Mouse (Mus musculus) T-cell, adult 2 months (primary cell): ENCODE data around the gene Cxcl10.

Source experiments
- DNase-seq: peaks from one replicate; pipeline ENCODE4 v3.0.0; 2022; ENCODE audit warnings: low spot score

Gene Cxcl10

GRCm38 (mm10) chr5:92318596-92318995 lies 30.1 kb downstream of the Cxcl10 start:
- no peak for DNase-seq

DNA sequence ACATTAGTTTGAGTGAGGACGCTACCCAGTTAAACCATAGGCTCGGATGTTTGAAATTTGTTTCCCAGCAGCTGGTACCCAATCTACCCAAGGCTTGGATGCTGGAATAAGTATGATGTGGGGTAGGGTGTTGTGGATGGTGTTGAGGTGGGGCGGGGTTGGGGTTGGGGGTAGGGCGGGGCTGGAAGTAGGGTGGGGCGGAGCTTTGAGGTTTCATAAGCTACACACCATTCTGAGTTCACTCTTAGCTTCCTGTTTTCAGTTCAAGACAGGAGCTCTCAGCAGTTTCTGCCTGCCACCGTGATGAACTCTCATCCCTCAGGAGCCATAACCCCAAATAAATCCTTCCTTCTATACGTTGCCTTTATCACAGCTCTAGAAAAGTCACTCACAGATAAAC lies 30.6 kb downstream of the Cxcl10 start:
- no peak for DNase-seq

DNA sequence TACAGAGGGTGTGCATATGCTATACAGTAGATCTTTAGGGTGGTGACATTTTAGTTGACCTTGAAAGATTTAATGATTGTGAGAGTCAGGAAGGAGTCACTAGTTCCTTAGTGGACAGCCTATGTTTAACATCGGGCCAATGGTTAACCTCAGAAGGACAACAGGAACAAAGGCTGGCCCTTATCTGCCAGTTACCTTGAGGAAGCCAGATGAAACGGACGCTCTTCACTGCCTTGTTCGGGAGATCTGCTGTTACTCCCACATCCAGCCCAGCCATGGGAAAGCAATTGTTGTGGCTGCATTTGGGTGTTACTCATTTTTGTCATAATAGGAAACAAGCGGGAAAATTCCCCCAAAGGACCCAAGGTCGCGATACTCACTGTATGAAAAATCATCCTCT lies 34.9 kb downstream of the Cxcl10 start:
- no peak for DNase-seq

DNA sequence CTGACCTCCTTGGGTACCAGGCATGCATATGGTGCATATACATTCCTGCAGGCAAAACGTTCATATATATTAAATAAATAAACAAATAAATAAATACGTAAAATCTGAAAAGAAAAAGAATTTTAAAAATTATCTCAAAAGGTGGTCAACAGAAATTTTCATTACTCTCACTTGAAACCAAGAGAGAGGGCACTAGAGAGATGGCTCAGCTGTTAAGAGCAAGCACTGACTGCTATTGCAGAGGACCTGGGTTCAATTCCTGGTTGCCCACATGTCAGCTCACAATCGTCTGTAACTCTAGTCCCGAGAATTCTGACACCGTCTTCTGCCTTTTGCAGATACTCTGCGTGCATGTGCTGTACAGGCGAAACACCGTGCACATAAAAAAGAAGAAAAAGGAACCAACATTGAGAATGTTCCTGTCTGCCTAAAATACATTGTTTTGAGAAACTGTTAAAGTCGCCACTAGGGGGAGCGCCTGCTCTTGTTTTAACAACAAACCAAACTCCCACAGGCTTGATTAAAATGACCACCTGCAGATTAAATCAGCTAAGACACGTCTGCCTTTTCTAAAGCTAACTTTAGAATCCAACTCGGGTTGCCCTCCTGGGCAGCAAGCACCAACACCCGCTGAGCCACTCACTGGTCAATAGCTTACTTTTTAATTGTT lies 36.5 kb downstream of the Cxcl10 start:
- DNase-seq, result peak; percentile 76

- peak; percentile 93 for DNase-seq
Observed at GRCm38 (mm10) chr5:92309681-92310511, 38.8 kb downstream of the Cxcl10 start, which contains the start of gene Sdad1. Gene Sdad1, minus strand, starts transcription at chr5:92310479.

DNA sequence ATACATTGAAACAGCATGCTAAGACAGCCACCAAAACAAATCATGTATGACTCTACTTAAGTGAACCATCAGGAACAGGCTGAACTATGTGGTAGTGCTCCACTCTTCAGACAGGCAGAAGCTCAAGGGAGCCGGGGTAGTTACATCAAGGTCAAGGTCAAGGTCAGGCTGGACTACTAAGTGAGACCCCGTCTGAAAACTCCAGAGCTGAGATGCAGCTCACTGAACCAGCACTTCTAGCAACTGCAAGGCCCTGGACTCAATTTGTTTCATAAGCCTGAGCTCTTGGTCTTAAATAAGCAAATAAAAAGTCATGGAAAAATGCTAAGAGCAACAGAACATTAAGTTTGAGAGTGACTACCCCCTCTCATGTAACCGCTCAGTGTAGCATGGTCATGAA lies 44.4 kb downstream of the Cxcl10 start:
- no peak for DNase-seq

DNA sequence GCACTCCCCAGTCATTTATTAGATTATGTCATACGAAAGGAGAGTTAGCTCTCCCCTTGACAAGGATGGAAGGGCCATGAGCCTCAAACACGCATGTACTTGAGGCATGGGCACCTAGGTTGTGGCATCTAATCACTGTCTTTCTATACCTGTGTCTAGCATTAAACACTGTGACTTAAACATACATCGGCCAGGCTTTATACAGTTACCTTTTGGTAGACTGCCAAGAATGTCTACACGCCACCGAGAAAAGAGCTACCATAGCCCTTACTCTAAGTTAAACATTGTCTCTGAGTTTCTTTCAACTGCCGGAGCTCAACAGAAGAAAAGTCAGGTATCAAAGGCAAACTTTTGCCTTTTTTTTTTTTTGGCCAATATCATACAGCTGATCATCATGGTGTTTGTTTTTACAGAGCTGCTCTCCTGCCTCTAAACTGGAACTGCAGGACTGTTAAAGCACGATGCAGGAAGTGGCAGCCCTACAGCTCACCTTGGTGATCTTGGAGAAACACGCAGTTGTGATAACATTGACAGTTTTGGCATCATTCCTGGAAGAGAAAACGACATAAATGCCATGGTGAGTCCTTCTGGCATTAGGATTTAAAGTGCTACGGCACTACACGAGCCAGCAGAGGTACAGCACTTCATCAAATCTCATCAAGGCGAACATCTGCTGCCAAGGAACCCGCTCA lies 46.4 kb downstream of the Cxcl10 start:
- no peak for DNase-seq
